Comparison of ENCODE assay signal across 9 mouse cellular contexts in genomic region chr1:180719951-180720689, GRCm38 (mm10). TPM values are rescaled to one million over a fixed set of nuclear protein-coding genes. Genes with fewer than 3 reads are reported as not detected.
DNase-seq lines count a peak whose midpoint lies in the region; ATAC-seq lines count a peak whose summit lies in the region.
"Had no signal": no experiment of that assay in that cellular context is flagged by ENCODE, and none has a peak within 500 bp of the region (broad histone marks: within the 10 kb centered on the region; RNA-seq: fewer than 3 reads in every experiment).

No protein-coding gene starts in this region.

- no peaks in the 10 kb centered on the region for H3K36me3 ChIP-seq in midbrain, embryonic 11.5 days (ENCODE audit: control insufficient read depth, insufficient read depth, low read length)
- H3K36me3 ChIP-seq in midbrain, embryonic 16.5 days (ENCODE audit: control insufficient read depth, insufficient read depth, low read length) = no peaks in the 10 kb centered on the region
- H3K36me3 ChIP-seq in limb, embryonic 11.5 days (ENCODE audit: control insufficient read depth, insufficient read depth, low read length) = no peaks in the 10 kb centered on the region
- no peaks in the 10 kb centered on the region for H3K36me3 ChIP-seq in neural tube, embryonic 13.5 days

- peak; percentile 99 for DNase-seq in midbrain, embryonic 11.5 days (ENCODE audit: low spot score, missing footprints)
- DNase-seq in cerebellum, adult 9-11 months = peak; percentile 70
- DNase-seq in gastrocnemius, adult 18-20 months (ENCODE audit: low spot score) = peak; percentile 79
- peak; percentile 89 for DNase-seq in kidney, adult 18-20 months
- DNase-seq in limb, embryonic 11.5 days (ENCODE audit: low spot score) = peak; percentile 93
- DNase-seq in testis, postnatal 10 days (ENCODE audit: low spot score) = peak; percentile 90

- H3K27me3 ChIP-seq in midbrain, embryonic 11.5 days (ENCODE audit: control insufficient read depth, insufficient read depth, low read length) = no peaks in the 10 kb centered on the region
- H3K27me3 ChIP-seq in midbrain, embryonic 16.5 days (ENCODE audit: control insufficient read depth, insufficient read depth, low read depth, low read length) = no peaks in the 10 kb centered on the region; the same call in 1 of the 2 replicates
- H3K27me3 ChIP-seq in limb, embryonic 11.5 days (ENCODE audit: control insufficient read depth, insufficient read depth, low read length) = no peaks in the 10 kb centered on the region
- no peaks in the 10 kb centered on the region for H3K27me3 ChIP-seq in neural tube, embryonic 13.5 days

- 48% methylated on average over 5 of the region's 5 CpGs for WGBS in midbrain, embryonic 11.5 days
- WGBS in midbrain, embryonic 16.5 days = 46% methylated on average over 5 of the region's 5 CpGs
- WGBS in limb, embryonic 11.5 days = 50% methylated on average over 5 of the region's 5 CpGs
- 43% methylated on average over 5 of the region's 5 CpGs for WGBS in neural tube, embryonic 13.5 days

- H3K4me3 ChIP-seq in midbrain, embryonic 11.5 days (ENCODE audit: low read depth, low read length) = no peak overlapping the region
- no peak overlapping the region for H3K4me3 ChIP-seq in midbrain, embryonic 16.5 days (ENCODE audit: low read depth, low read length)
- H3K4me3 ChIP-seq in limb, embryonic 11.5 days (ENCODE audit: low read depth, low read length) = no peak overlapping the region
- H3K4me3 ChIP-seq in neural tube, embryonic 13.5 days = no peak overlapping the region
- H3K4me3 ChIP-seq: erythroblast, embryonic 14.5 days had no signal

- H3K4me1 ChIP-seq in midbrain, embryonic 11.5 days (ENCODE audit: control insufficient read depth, insufficient read depth, low read length) = no peaks in the 10 kb centered on the region
- H3K4me1 ChIP-seq in midbrain, embryonic 16.5 days (ENCODE audit: control insufficient read depth, insufficient read depth, low read length) = peaks cover 4% of the 10 kb centered on the region; the same call in 1 of the 2 replicates
- no peaks in the 10 kb centered on the region; the same call in 1 of the 2 replicates for H3K4me1 ChIP-seq in limb, embryonic 11.5 days (ENCODE audit: control insufficient read depth, insufficient read depth, low read length)
- peaks cover 5% of the 10 kb centered on the region for H3K4me1 ChIP-seq in neural tube, embryonic 13.5 days (replicated peaks)

- no peaks in the 10 kb centered on the region for H3K9me3 ChIP-seq in midbrain, embryonic 11.5 days (ENCODE audit: control insufficient read depth, low read length)
- no peaks in the 10 kb centered on the region for H3K9me3 ChIP-seq in midbrain, embryonic 16.5 days (replicated peaks; ENCODE audit: control insufficient read depth, low read length, poor library complexity, severe bottlenecking)
- no peaks in the 10 kb centered on the region for H3K9me3 ChIP-seq in limb, embryonic 11.5 days (ENCODE audit: control insufficient read depth, low read length)
- no peaks in the 10 kb centered on the region for H3K9me3 ChIP-seq in neural tube, embryonic 13.5 days

- H3K27ac ChIP-seq in midbrain, embryonic 11.5 days (ENCODE audit: low read depth, low read length) = no peak overlapping the region
- no peak overlapping the region for H3K27ac ChIP-seq in midbrain, embryonic 16.5 days (ENCODE audit: low read length)
- H3K27ac ChIP-seq in limb, embryonic 11.5 days (replicated peaks; ENCODE audit: low read depth, low read length) = no peak overlapping the region
- H3K27ac ChIP-seq in neural tube, embryonic 13.5 days (replicated peaks) = no peak overlapping the region

- peak; percentile 57; the same call in 1 of the 2 replicates for ATAC-seq in midbrain, embryonic 11.5 days (ENCODE audit: low FRiP score)
- ATAC-seq in midbrain, embryonic 16.5 days = no peak
- ATAC-seq in limb, embryonic 11.5 days (ENCODE audit: insufficient number of reproducible peaks, low FRiP score, low TSS enrichment, low read depth) = no peak
- peak; percentile 59; the same call in 1 of the 2 replicates for ATAC-seq in neural tube, embryonic 13.5 days (ENCODE audit: low read depth)

- H3K4me2 ChIP-seq in midbrain, embryonic 11.5 days = no peak overlapping the region
- no peak overlapping the region for H3K4me2 ChIP-seq in midbrain, embryonic 16.5 days (ENCODE audit: low read length)
- H3K4me2 ChIP-seq in limb, embryonic 11.5 days (ENCODE audit: low read depth, severe bottlenecking) = no peak overlapping the region
- H3K4me2 ChIP-seq in neural tube, embryonic 13.5 days = no peak overlapping the region

- H3K9ac ChIP-seq in midbrain, embryonic 11.5 days (ENCODE audit: low read length) = no peak overlapping the region
- H3K9ac ChIP-seq in midbrain, embryonic 16.5 days (ENCODE audit: low read depth, low read length) = no peak overlapping the region
- H3K9ac ChIP-seq in limb, embryonic 11.5 days (ENCODE audit: low read length) = no peak overlapping the region
- no peak overlapping the region for H3K9ac ChIP-seq in neural tube, embryonic 13.5 days

RNA-seq across cellular contexts. Expression of gene Acbd3, which starts 5.7 kb away (rescaled TPM):
- polyA plus RNA-seq in midbrain, embryonic 11.5 days (2014; fragmentation: Nextera tagmentation; extraction: Ambion mirVana) = 20.8 and 21.6 TPM in 2 replicates
- polyA plus RNA-seq in midbrain, embryonic 16.5 days (2015; fragmentation: Nextera tagmentation; extraction: Ambion mirVana) = 22.4 and 23.9 TPM in 2 replicates
- total RNA-seq in gastrocnemius, adult 18-20 months (2021) = 10 to 100 TPM; 12.0 to 14.6 TPM
- polyA plus RNA-seq in limb, embryonic 11.5 days (2014; fragmentation: Nextera tagmentation; extraction: Ambion mirVana) = 22.5 and 24.7 TPM in 2 replicates
- polyA plus RNA-seq in neural tube, embryonic 13.5 days (2015; fragmentation: Nextera tagmentation; extraction: Ambion mirVana) = 25.6 and 26.8 TPM in 2 replicates

RNA-seq across cellular contexts. Expression of gene Mixl1, which starts 23.3 kb away (rescaled TPM):
- 0.08 TPM in 1 of 2 replicates, not detected in the other for polyA plus RNA-seq in midbrain, embryonic 11.5 days (2014; fragmentation: Nextera tagmentation; extraction: Ambion mirVana)
- 0.15 and 0.32 TPM in 2 replicates for polyA plus RNA-seq in midbrain, embryonic 16.5 days (2015; fragmentation: Nextera tagmentation; extraction: Ambion mirVana)
- total RNA-seq in gastrocnemius, adult 18-20 months (2021) = not detected
- polyA plus RNA-seq in limb, embryonic 11.5 days (2014; fragmentation: Nextera tagmentation; extraction: Ambion mirVana) = 0.15 and 0.18 TPM in 2 replicates
- not detected in 2 replicates for polyA plus RNA-seq in neural tube, embryonic 13.5 days (2015; fragmentation: Nextera tagmentation; extraction: Ambion mirVana)
- polyA plus RNA-seq: erythroblast, embryonic 14.5 days had no signal

Comparison
In these comparisons a context has a peak if more than half of its experiments do, and no peak if none do; other contexts are left out.
1. ATAC-seq: peak in midbrain, embryonic 11.5 days (single experiment) and neural tube, embryonic 13.5 days (single experiment); none in midbrain, embryonic 16.5 days (single experiment) and limb, embryonic 11.5 days (single experiment).
2. Peak in every context shown above with its lines, with median percentiles within 50 percentile points of each other: DNase-seq.